8 mouse cellular contexts compared by ENCODE assay signal in genomic region chr5:121711174-121711927, GRCm38 (mm10). TPM values are rescaled to one million over a fixed set of nuclear protein-coding genes. Genes with fewer than 3 reads are reported as not detected.
A peak's percentile ranks its signal among the peaks of the same experiment; 100 is the strongest.
DNase-seq lines count a peak whose midpoint lies in the region; ATAC-seq and TF ChIP-seq lines count a peak whose summit lies in the region.

TSS of gene Atxn2 (plus strand) at chr5:121711337.

- peak; percentile 56 for ATAC-seq in Patski
- ATAC-seq in hindbrain, embryonic 13.5 days (ENCODE audit: low FRiP score): peak; percentile 74

- WGBS in hindbrain, embryonic 13.5 days: under 1% methylated on average over 30 of the region's 103 CpGs

- in situ Hi-C loops in Patski (cut with MboI; ENCODE audit: low pct_unique_long_range_greater_than_20kb): no loop called here

- H3K9me3 ChIP-seq in hindbrain, embryonic 13.5 days: no peaks in the 10 kb centered on the region

- POLR2A ChIA-PET in Patski (lab: Charles Lee): interaction anchor here (0.7 to 1.9 kb wide), 5 partner anchors 12 to 49 kb away, joined by 3 to 13 read pairs (median 8); no protein-coding TSS in a partner anchor

- no peaks in the 10 kb centered on the region for H3K27me3 ChIP-seq in Patski
- no peaks in the 10 kb centered on the region for H3K27me3 ChIP-seq in hindbrain, embryonic 13.5 days

- CTCF ChIA-PET in Patski (lab: Charles Lee): interaction anchor here (1.3 kb wide), 1 partner anchor 23 kb away, joined by 4 read pairs; no protein-coding TSS in a partner anchor

- H3K4me3 ChIP-seq in hindbrain, embryonic 13.5 days: peak within 1 kb of the TSS; percentile 99

- H3K36me3 ChIP-seq in hindbrain, embryonic 13.5 days: no peaks in the 10 kb centered on the region

- peak within 1 kb of the TSS; percentile 99 for H3K9ac ChIP-seq in hindbrain, embryonic 13.5 days

- TF ChIP-seq CTCF in Patski (IDR thresholded peaks at IDR 0.05): no peak

- H3K27ac ChIP-seq in hindbrain, embryonic 13.5 days: peak within 1 kb of the TSS; percentile 98

- peaks cover 41% of the 10 kb centered on the region for H3K4me1 ChIP-seq in hindbrain, embryonic 13.5 days (replicated peaks)

- peak; percentile 49 for DNase-seq in Patski (ENCODE audit: low read depth, low spot score)
- peak; percentile 89 to 90 for DNase-seq in cerebellum, postnatal 14 days
- DNase-seq in frontal cortex, postnatal 25 days (ENCODE audit: low spot score in 2 of 2): peak; percentile 64 to 65
- peak; percentile 78 to 87 for DNase-seq in layer of hippocampus, postnatal 25 days (ENCODE audit: extremely low spot score in 1 of 2, low spot score in 1 of 2)
- peak; percentile 87 for DNase-seq in lung, postnatal 14 days
- DNase-seq in ovary, postnatal 36 days (ENCODE audit: low spot score): peak; percentile 85
- DNase-seq in thymus, postnatal 25 days: peak; percentile 87

- H3K4me2 ChIP-seq in hindbrain, embryonic 13.5 days: peak within 1 kb of the TSS; percentile 90

RNA-seq across cellular contexts. Expression of gene Atxn2, which starts in this region (rescaled TPM):
- 209 TPM for polyA plus RNA-seq in Patski (2021)
- polyA plus RNA-seq in hindbrain, embryonic 13.5 days (2015; fragmentation: Nextera tagmentation; extraction: Ambion mirVana): 60.9 and 68.3 TPM in 2 replicates
- total RNA-seq in layer of hippocampus, postnatal 25 days (2021): 100 to 1,000 TPM; 197 to 244 TPM

Comparison
In these comparisons a context has a peak if more than half of its experiments do, and no peak if none do; other contexts are left out.
1. Peak in every context shown above with its lines: DNase-seq, ATAC-seq, H3K4me3 ChIP-seq and H3K27ac ChIP-seq.